9 mouse cellular contexts compared by ENCODE assay signal in genomic region chr12:110277259-110277964, GRCm38 (mm10). TPM values are rescaled to one million over a fixed set of nuclear protein-coding genes. Genes with fewer than 3 reads are reported as not detected.
DNase-seq lines count a peak whose midpoint lies in the region; ATAC-seq and TF ChIP-seq lines count a peak whose summit lies in the region.
"Had no signal": no experiment of that assay in that cellular context is flagged by ENCODE, and none has a peak within 500 bp of the region (broad histone marks: within the 10 kb centered on the region; RNA-seq: fewer than 3 reads in every experiment).

No protein-coding gene starts in this region.

- H3K9me3 ChIP-seq in ES-Bruce4 (replicated peaks; ENCODE audit: control insufficient read depth, insufficient read depth, low read length, poor library complexity, severe bottlenecking): no peaks in the 10 kb centered on the region
- no peaks in the 10 kb centered on the region for H3K9me3 ChIP-seq in hindbrain, embryonic 13.5 days
- H3K9me3 ChIP-seq in liver, postnatal 0 days (ENCODE audit: low read length): no peaks in the 10 kb centered on the region

- WGBS in hindbrain, embryonic 13.5 days: 4% methylated on average over 33 of the region's 33 CpGs
- WGBS in liver, postnatal 0 days (ENCODE audit: insufficient replicate concordance): 9% methylated on average over 32 of the region's 33 CpGs

- peak overlapping the region; percentile 47 for H3K4me3 ChIP-seq in ES-Bruce4 (ENCODE audit: low read depth, low read length)
- H3K4me3 ChIP-seq in hindbrain, embryonic 13.5 days: peak overlapping the region; percentile 50
- H3K4me3 ChIP-seq in liver, postnatal 0 days (ENCODE audit: low read depth, low read length): peak overlapping the region; percentile 43

- H3K9ac ChIP-seq in ES-Bruce4 (ENCODE audit: low read depth, poor library complexity, severe bottlenecking): peak overlapping the region; percentile 37
- no peak overlapping the region; the same call in 1 of the 2 replicates for H3K9ac ChIP-seq in hindbrain, embryonic 13.5 days
- peak overlapping the region; percentile 58 for H3K9ac ChIP-seq in liver, postnatal 0 days (replicated peaks)

- peaks cover 23% of the 10 kb centered on the region for H3K27me3 ChIP-seq in ES-Bruce4 (ENCODE audit: control insufficient read depth, insufficient read depth, low read length, poor library complexity, severe bottlenecking)
- peaks cover 93% of the 10 kb centered on the region for H3K27me3 ChIP-seq in hindbrain, embryonic 13.5 days
- H3K27me3 ChIP-seq in liver, postnatal 0 days (ENCODE audit: insufficient read depth, low read length): peaks cover 58% of the 10 kb centered on the region

- no peak for TF ChIP-seq EP300 in ES-Bruce4 (IDR thresholded peaks at IDR 0.05; ENCODE audit: insufficient read depth, low read depth, low read length)
- TF ChIP-seq EP300 in liver, postnatal 0 days (IDR thresholded peaks at IDR 0.05; ENCODE audit: low read depth): no peak

- H3K4me1 ChIP-seq in ES-Bruce4 (ENCODE audit: control insufficient read depth, insufficient read depth, low read length): no peaks in the 10 kb centered on the region
- H3K4me1 ChIP-seq in hindbrain, embryonic 13.5 days (replicated peaks): peaks cover 36% of the 10 kb centered on the region
- H3K4me1 ChIP-seq in liver, postnatal 0 days (ENCODE audit: insufficient read depth): no peaks in the 10 kb centered on the region

- no peak for TF ChIP-seq POLR2A in ES-Bruce4 (IDR thresholded peaks at IDR 0.05; ENCODE audit: insufficient read depth, low read length)

- TF ChIP-seq CTCF in ES-Bruce4 (IDR thresholded peaks at IDR 0.05; ENCODE audit: low read depth, low read length): no peak
- no peak for TF ChIP-seq CTCF in liver, postnatal 0 days (IDR thresholded peaks at IDR 0.05; ENCODE audit: low read depth)

- no peak overlapping the region for H3K27ac ChIP-seq in ES-Bruce4 (ENCODE audit: insufficient read depth, low read length)
- H3K27ac ChIP-seq in hindbrain, embryonic 13.5 days: no peak overlapping the region
- no peak overlapping the region for H3K27ac ChIP-seq in liver, postnatal 0 days (ENCODE audit: low read depth)

- ATAC-seq in hindbrain, embryonic 13.5 days (ENCODE audit: low FRiP score): no peak
- no peak for ATAC-seq in liver, postnatal 0 days
- no peak for ATAC-seq in erythroid progenitor cell, adult 5-6 weeks (replicated peaks; ENCODE audit: low FRiP score, poor library complexity, severe bottlenecking)

- H3K36me3 ChIP-seq in ES-Bruce4 (ENCODE audit: control insufficient read depth, insufficient read depth, low read length, poor library complexity, severe bottlenecking): no peaks in the 10 kb centered on the region
- no peaks in the 10 kb centered on the region for H3K36me3 ChIP-seq in hindbrain, embryonic 13.5 days
- H3K36me3 ChIP-seq in liver, postnatal 0 days (replicated peaks; ENCODE audit: insufficient read depth, low read length): no peaks in the 10 kb centered on the region

- peak; percentile 24 for DNase-seq in embryo, embryonic 10 days (ENCODE audit: low spot score)
- no peak for DNase-seq in embryo, embryonic 11 days
- DNase-seq in liver, postnatal 0 days: no peak
- DNase-seq in frontal cortex, postnatal 25 days (ENCODE audit: low spot score in 2 of 2): no peak
- no peak for DNase-seq in urinary bladder, postnatal 36 days (ENCODE audit: low spot score in 2 of 2)
- DNase-seq: spleen, adult 18-20 months had no signal

- H3K4me2 ChIP-seq in hindbrain, embryonic 13.5 days: peak overlapping the region; percentile 68
- peak overlapping the region; percentile 66 for H3K4me2 ChIP-seq in liver, postnatal 0 days (ENCODE audit: low read depth, low read length)

RNA-seq across cellular contexts. Expression of gene Dio3, which starts 1.5 kb away (rescaled TPM):
- polyA plus RNA-seq in ES-Bruce4 (2011; ENCODE audit: insufficient read depth, insufficient read length, low read depth, missing spikeins): 0.61 TPM in 1 of 2 replicates, not detected in the other
- polyA plus RNA-seq in hindbrain, embryonic 13.5 days (2015; fragmentation: Nextera tagmentation; extraction: Ambion mirVana): 2.1 and 2.6 TPM in 2 replicates
- 0.07 and 0.09 TPM in 2 replicates for polyA plus RNA-seq in liver, postnatal 0 days (2015; fragmentation: Nextera tagmentation; extraction: Ambion mirVana)
- total RNA-seq in erythroid progenitor cell, adult 5-6 weeks (2015; ENCODE audit: low replicate concordance): not detected in 2 replicates
- total RNA-seq in erythroid progenitor cell, adult 5-6 weeks (2017; ENCODE audit: low replicate concordance): not detected in 2 replicates
